Mouse (Mus musculus): Measurements from ENCODE around the gene Rbfox3.

GRCm38 (mm10) chr11:118890992-118891398, 20.4 kb downstream of the Rbfox3 start:
- TF ChIP-seq EP300 (optimal IDR thresholded peaks at IDR 0.05) (no peak), CTCF (IDR thresholded peaks at IDR 0.05; ENCODE audit: low read depth) (no peak)

Measured in stomach, postnatal 0 days (tissue).